Mouse (Mus musculus): ENCODE data around the gene Catsperg2. TPM values are rescaled to one million over a fixed set of nuclear protein-coding genes. Genes with fewer than 3 reads are reported as not detected.

Gene Catsperg2
- polyA plus RNA-seq (2014; fragmentation: Illumina TruSeq; extraction: RNeasy Lipid Tissue Mini Kit (QIAGEN cat#74804); ENCODE audit: low read depth, low replicate concordance) = not detected

GRCm38 (mm10) chr7:29726860-29727259 is at the start of gene Catsperg2:
Gene Catsperg2, minus strand, starts transcription at chr7:29727032.

DNA sequence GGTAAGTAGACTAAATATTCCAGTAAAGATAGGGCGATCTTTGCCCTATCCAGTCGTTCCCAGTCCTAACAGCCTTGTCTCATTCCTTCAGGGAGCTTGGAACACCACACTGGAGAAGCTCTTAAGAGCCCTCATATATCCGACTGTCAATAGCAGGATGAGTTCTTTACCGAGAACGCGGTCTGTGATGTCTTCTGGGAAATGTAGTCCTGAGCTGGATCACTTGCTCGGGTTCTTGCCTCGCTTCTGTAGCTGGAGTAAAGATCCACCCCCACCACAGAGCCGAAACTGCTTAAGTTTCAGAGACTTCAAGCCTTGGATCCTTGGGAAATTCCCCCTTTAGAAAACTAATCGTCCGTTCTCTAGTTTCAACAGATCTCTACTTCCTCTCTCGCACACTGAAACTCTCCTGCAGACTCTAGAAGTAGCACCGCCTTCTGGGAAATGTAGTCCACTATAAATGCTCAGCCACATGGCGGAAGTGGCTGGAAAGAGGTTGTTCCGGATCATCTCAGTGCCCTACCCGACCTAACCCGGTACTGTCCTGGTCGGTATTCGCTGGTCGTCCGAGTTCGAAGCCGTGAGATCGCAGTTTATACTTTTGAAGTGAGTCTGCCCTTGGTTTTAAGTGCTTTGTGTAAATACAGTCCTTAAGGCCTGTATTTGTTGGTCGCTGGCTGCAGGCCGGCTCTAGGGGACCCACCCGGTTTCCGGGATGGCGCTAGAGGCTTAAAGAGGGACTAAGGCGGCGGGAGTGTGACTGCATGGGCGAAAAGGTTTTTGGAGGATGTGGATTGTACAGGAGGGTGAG is 41.5 kb upstream of the Catsperg2 start, which contains the start of gene Zfp84:
TSS of gene Zfp84 (plus strand) at position 463 of the 811 bp plus-strand sequence.

Other genes starting within 250 kb of the Catsperg2 start
- 5.3 TPM for gene Sipa1l3, start 208.4 kb downstream of the Catsperg2 start, polyA plus RNA-seq (2014; fragmentation: Illumina TruSeq; extraction: RNeasy Lipid Tissue Mini Kit (QIAGEN cat#74804); ENCODE audit: low read depth, low replicate concordance)
- gene Zfp84, start 41.5 kb upstream of the Catsperg2 start, polyA plus RNA-seq (2014; fragmentation: Illumina TruSeq; extraction: RNeasy Lipid Tissue Mini Kit (QIAGEN cat#74804); ENCODE audit: low read depth, low replicate concordance) = 14.3 TPM
- gene Zfp30, start 57.0 kb upstream of the Catsperg2 start, polyA plus RNA-seq (2014; fragmentation: Illumina TruSeq; extraction: RNeasy Lipid Tissue Mini Kit (QIAGEN cat#74804); ENCODE audit: low read depth, low replicate concordance) = 3.1 TPM
- gene Zfp790, start 89.1 kb upstream of the Catsperg2 start, polyA plus RNA-seq (2014; fragmentation: Illumina TruSeq; extraction: RNeasy Lipid Tissue Mini Kit (QIAGEN cat#74804); ENCODE audit: low read depth, low replicate concordance) = 11.7 TPM
- gene Zfp940, start 126.6 kb upstream of the Catsperg2 start, polyA plus RNA-seq (2014; fragmentation: Illumina TruSeq; extraction: RNeasy Lipid Tissue Mini Kit (QIAGEN cat#74804); ENCODE audit: low read depth, low replicate concordance) = 2.0 TPM
- gene Zfp420, start 132.9 kb upstream of the Catsperg2 start, polyA plus RNA-seq (2014; fragmentation: Illumina TruSeq; extraction: RNeasy Lipid Tissue Mini Kit (QIAGEN cat#74804); ENCODE audit: low read depth, low replicate concordance) = 21.0 TPM
- gene Zfp27, start 179.5 kb upstream of the Catsperg2 start, polyA plus RNA-seq (2014; fragmentation: Illumina TruSeq; extraction: RNeasy Lipid Tissue Mini Kit (QIAGEN cat#74804); ENCODE audit: low read depth, low replicate concordance) = 6.2 TPM
- 10.8 TPM for gene Zfp383, start 181.2 kb upstream of the Catsperg2 start, polyA plus RNA-seq (2014; fragmentation: Illumina TruSeq; extraction: RNeasy Lipid Tissue Mini Kit (QIAGEN cat#74804); ENCODE audit: low read depth, low replicate concordance)
- gene Zfp74, start 227.1 kb upstream of the Catsperg2 start, polyA plus RNA-seq (2014; fragmentation: Illumina TruSeq; extraction: RNeasy Lipid Tissue Mini Kit (QIAGEN cat#74804); ENCODE audit: low read depth, low replicate concordance) = 20.8 TPM